Mouse (Mus musculus) CD4-positive helper T cell, adult 2 months (primary cell): Measurements from ENCODE around the gene Apol6.
A peak's percentile ranks its signal among the peaks of the same experiment; 100 is the strongest.

Experiments
- DNase-seq: peaks from one replicate; pipeline ENCODE4 v3.0.0-alpha.2; 2012; ENCODE audit warnings: low read depth, missing footprints, low spot score

Apol6 gene

GRCm38 (mm10) chr15:77044597-77045320, at the start of gene Apol6:
Apol6 (plus strand) TSS chr15:77044729.
- DNase-seq, result no peak

DNA sequence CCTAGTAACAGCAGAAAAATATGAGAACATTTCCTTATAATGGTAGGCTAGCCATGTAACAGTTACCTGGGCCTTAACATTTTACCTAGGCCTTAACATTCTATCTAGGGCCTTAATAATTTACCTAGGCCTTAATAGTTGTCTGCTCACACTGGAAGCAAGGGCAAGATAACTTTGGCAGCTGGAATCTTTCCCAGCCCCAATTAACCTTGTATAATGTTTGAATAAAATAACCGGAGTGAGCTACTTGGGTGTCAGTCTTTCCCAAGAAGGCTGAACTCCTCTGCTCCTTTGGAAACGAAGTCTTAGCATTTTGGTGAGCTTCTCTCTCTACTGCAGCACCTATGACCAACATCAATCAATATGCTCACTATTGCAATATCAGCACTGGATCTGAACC, 46.5 kb upstream of the Apol6 start:
- DNase-seq, result no peak

GRCm38 (mm10) chr15:76998878-76999588, 45.5 kb upstream of the Apol6 start:
- DNase-seq, result no peak

- no peak for DNase-seq
Observed at GRCm38 (mm10) chr15:77003173-77003867, 41.2 kb upstream of the Apol6 start.

GRCm38 (mm10) chr15:77003868-77004215, 40.7 kb upstream of the Apol6 start:
- DNase-seq, result no peak

GRCm38 (mm10) chr15:77008851-77009250, 35.7 kb upstream of the Apol6 start:
- no peak for DNase-seq

- no peak for DNase-seq
Observed at GRCm38 (mm10) chr15:77013753-77014241, 30.7 kb upstream of the Apol6 start.

- no peak for DNase-seq
Observed at GRCm38 (mm10) chr15:77014431-77014830, 30.1 kb upstream of the Apol6 start.

DNA sequence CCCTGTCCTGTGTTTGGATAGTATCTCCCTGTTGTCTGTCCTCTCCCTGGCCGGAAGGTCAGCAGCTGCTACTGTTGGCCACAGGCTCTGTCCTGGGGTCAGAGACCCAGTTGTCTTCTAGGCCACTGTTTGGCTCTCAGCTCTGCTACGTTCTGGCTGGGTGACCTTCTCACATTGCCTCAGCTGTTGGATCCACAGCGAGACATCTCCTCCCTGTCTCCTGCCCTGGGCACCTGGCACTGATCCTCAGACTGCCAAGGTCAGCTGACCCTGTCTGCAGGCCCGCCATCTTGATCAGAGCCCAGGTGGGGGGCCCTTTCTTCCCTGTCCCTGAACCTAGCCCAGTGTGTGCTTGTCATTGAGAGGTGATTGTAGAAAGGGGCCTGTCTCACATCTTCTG, 29.5 kb upstream of the Apol6 start:
- DNase-seq, result no peak

- DNase-seq, result no peak
Observed at GRCm38 (mm10) chr15:77016509-77016908, 28.0 kb upstream of the Apol6 start.

GRCm38 (mm10) chr15:77017897-77018296, 26.6 kb upstream of the Apol6 start:
- no peak for DNase-seq

- DNase-seq, result no peak
Observed at GRCm38 (mm10) chr15:77018740-77019340, 25.7 kb upstream of the Apol6 start.

DNA sequence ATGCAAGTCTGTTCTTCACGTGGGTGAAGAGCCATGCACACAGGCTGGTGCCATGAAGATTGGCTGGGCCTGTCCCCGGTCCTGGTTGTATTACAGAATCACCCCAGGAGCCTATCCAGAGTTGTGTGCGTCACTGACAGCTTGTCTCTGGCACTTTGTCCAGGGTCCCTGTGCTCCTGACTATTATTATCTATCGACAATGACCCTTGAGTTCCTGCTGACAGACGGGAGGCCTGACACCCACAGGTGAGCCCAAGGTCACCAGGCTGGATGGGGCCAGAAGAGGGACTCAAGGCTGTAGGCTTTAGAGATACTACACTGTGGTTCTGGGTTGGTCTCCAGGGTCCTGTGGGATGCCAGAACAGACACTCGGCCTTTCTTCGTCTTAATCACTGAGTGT, 25.0 kb upstream of the Apol6 start:
- no peak for DNase-seq

DNA sequence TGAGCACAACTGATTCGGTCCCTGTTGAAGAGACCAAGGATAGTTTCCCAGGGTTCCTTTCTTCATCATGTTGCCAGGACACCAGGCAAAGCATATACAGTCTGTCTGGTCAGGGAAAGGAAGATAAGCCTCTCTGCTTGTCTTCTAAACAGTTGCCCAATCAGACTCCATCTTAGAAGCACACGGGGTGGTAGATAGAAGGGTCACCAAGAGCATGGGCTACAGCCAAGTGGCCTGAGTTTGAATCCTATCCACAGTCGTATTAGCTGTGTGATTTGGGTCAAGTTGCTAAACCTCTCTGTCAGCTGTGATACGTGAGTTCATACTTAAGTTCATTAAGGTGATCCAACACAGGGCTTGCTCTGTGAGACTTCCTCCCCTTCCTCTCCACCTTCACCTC, 24.4 kb upstream of the Apol6 start:
- DNase-seq, result no peak

DNA sequence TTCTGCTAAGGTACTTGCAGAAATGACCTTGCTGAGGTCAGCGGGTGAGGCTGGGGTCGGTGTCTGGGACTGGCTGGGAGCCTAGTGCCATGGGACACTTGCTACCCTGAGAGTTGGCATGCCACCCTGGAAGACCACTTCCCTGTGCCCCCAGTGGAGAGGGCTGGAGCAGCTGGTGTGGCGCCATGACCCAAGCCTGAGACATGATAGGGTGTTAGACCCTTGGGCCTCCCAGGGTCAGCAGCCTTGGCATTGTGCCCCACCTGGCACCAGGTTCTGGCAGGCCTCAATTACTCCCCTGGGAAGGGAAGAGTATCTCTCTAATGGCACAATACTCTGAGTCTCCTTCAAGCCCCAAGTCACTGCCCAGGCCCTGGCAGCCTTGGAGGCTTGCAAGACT, 23.5 kb upstream of the Apol6 start:
- no peak for DNase-seq

GRCm38 (mm10) chr15:77021851-77022250, 22.7 kb upstream of the Apol6 start:
- DNase-seq, result no peak

DNA sequence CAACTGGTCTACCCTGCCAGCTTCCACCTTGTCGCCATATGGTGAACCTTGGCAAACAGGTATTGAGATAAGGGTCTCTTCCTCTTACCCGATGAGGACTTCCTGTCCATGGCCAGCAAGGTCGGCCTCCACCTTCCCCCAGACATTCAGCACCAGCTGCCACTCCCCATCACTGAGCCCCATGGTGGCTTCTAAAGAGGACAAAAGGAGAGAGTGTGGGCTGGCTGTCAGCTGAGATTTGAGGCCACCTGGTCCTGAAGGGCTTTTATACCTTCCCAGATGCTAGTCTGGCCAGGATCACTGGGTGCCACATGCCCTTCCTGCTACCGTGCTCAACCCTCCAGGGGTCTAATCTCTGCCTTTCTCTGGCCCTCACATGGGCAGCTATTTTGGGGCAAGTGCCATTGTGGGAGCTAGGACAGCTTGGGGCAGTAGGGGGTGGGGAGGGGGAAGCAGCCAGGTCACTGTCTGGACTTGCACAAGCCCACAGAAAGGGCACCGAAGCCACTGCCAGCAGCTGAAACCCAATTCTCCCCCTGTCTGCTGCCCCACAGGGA, 22.1 kb upstream of the Apol6 start:
- DNase-seq, result no peak

DNA sequence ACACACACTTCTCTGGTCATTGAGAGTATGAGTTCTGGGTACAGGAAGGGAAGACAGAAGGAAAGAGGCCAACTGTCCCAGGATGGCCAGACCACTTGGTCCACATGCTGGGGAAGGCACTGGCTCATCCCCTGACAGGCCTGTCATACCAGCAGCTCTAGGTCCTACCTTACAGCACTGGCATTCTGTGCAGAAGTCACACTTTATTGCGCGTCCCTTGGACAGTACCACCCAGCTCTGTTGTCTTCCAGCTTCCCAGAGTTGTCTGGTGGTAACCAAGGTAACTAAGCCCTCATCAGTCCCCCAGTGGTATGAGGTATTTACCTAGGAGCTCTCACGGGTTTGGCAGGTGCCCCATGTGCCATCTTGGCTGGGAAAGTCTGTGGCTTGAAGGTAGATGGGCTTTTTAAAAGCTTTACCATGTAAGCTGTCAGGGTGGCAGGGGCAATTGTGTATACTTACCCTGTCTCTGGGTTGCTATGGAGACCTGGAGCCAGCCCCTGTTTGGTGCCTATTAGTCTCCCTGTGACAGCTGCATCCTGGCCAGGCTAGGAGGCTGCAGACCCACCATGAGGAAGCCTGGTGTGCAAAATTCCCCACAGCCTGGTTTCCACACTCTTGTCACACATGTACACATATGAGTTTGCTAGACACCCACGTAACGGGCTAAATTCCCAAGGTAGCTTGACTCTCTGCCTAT, 18.5 kb upstream of the Apol6 start:
- DNase-seq, result no peak

DNA sequence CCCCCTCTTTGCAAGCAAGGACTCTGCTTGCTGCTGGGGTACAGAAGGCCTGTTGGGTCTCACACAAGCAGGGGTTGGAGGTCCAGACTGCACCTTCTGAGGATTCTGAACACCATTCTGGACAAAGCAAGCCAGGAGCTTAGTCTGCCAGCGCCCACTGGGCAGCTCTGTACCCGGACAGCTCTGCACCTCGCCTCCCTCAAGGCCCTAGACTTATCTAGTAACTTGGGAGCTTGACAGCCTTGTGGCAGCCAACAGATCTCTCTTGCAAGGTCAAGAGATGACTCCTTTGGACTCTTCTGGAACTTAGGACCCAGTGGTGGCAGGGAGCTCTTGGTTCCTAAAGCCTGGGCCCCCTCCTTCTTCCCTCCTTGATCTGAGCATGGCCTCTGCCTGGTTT, 17.4 kb upstream of the Apol6 start:
- DNase-seq, result no peak

DNA sequence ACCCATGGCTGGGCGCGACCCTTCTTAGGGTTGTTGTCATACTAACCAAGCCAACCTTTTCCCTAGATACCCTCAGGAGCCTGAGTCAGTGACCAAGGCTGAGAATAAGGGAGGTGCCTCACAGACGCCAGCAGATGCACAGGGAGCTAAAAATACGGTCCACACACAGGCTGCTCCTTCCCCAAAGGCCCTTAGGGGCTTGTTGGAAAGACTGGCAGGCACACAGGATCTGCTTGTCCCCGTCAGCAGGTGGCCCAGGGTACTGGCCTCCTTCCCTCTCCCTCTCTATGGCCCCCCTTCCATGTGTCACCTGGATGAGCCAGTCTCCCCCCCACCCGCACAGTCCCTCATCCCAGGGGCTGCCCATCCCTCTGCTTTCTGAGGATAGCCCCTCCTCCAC, 16.9 kb upstream of the Apol6 start:
- DNase-seq, result no peak

DNA sequence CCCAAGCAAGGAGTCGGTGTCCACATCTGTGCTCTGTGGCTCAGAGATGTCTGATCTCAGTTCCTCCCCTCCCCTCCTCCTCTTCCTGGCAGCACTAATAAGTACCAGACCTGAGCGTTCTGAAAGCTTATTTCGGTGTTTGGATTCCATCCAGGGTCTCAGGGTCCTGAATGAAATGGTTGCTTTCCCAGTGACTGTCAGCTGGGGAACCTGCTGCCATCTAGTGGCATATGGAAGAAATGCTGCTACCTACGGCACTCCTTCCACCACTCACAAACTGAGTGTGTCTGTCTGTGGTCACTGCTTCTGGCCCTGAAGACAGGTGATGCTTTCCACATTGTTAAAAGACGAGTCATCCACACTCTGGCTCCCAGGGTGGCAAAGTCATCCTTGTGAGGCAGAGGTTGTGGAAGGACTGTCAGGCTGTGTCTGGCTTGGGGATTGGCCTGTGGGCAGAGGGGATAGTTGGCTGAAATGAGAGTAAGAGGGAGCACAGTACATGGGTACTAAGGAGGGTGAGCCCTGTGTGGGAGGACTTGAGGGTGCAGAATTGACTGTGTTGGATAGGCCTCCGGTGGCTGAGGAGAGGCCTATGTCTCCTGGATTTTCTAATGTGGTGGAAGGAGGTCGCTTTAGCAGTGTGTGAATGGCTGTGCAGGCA, 15.1 kb upstream of the Apol6 start:
- peak; percentile 25 for DNase-seq
